Mouse (Mus musculus) thymus, adult 2 months (tissue): ENCODE measurements around the gene Agbl2. TPM values are rescaled to one million over a fixed set of nuclear protein-coding genes. Genes with fewer than 3 reads are reported as not detected.

ENCODE experiments used
- DNase-seq: peaks from one replicate; pipeline ENCODE4 v3.0.0; 2021
- H3K27ac ChIP-seq: fragments of 200-500 bp; 2 replicates; pipeline ENCODE4 v1.5.1; 2012; ENCODE audit warnings: low read length, control low read depth; ENCODE audit not compliant: control insufficient read depth, insufficient read depth
- H3K27me3 ChIP-seq: fragments of 200-500 bp; 2 replicates; pipeline ENCODE4 v1.6.1; 2012; ENCODE audit warnings: mild to moderate bottlenecking, low read length, moderate library complexity, mixed read lengths; ENCODE audit not compliant: control insufficient read depth, insufficient read depth
- H3K36me3 ChIP-seq: fragments of 200-500 bp; 2 replicates; pipeline ENCODE4 v1.6.1; 2012; ENCODE audit warnings: mild to moderate bottlenecking, low read length, moderate library complexity; ENCODE audit not compliant: control insufficient read depth, insufficient read depth
- H3K4me1 ChIP-seq: fragments of 200-500 bp; replicated peaks from 2 replicates; pipeline ENCODE4 v1.6.1; 2012; ENCODE audit warnings: low read length; ENCODE audit not compliant: control insufficient read depth, insufficient read depth
- H3K4me3 ChIP-seq: fragments of 200-500 bp; 2 replicates; pipeline ENCODE4 v1.5.1; 2012; ENCODE audit warnings: mild to moderate bottlenecking, low read length, control low read depth, moderate library complexity; ENCODE audit not compliant: control insufficient read depth, insufficient read depth
- CTCF ChIP-seq: fragments of 200-500 bp; IDR thresholded peaks from 2 replicates; pipeline ENCODE4 v1.5.1; 2012; ENCODE audit warnings: mild to moderate bottlenecking, control low read depth, low read length, moderate library complexity, borderline replicate concordance; ENCODE audit not compliant: control insufficient read depth, poor library complexity, insufficient read depth; ENCODE audit errors: extremely low read depth
- POLR2A ChIP-seq: fragments of 200-500 bp; IDR thresholded peaks from 2 replicates; pipeline ENCODE4 v1.6.1; 2012; ENCODE audit warnings: mild to moderate bottlenecking, low read length, control low read depth, moderate library complexity; ENCODE audit not compliant: control insufficient read depth, poor library complexity, insufficient read depth; ENCODE audit errors: extremely low read depth
- WGBS: fragments of 180-500 bp; shearing (Covaris S2); methylation state at CpG from one replicate; pipeline ENCODE4 v1.1.7; 2018; 5-methylcytosine and 5-hydroxymethylcytosine counted together
- polyA plus RNA-seq: library from polyadenylated mRNA; depleted of rRNA; stranded (reverse); fragments of >200 nt; gene quantifications from 2 replicates; pipeline ENCODE4 v1.2.3, GENCODE M21; 2012

The Agbl2 gene
- polyA plus RNA-seq, 1 experiment: 0.44 TPM

- no peak for DNase-seq
- Histone ChIP-seq H3K4me3 (no peak overlapping the region), H3K4me1 (peaks cover 2% of the 10 kb centered on the region; the same call in 1 of the 2 replicates), H3K36me3 (no peaks in the 10 kb centered on the region), H3K27ac (no peak overlapping the region), H3K27me3 (no peaks in the 10 kb centered on the region)
- TF ChIP-seq CTCF (no peak), POLR2A (no peak)
- WGBS: 88% methylated on average over 1 of the region's 1 CpGs
Measured at GRCm38 (mm10) chr2:90843666-90844065, 61.1 kb downstream of the Agbl2 start.

GRCm38 (mm10) chr2:90844262-90844661 lies 61.7 kb downstream of the Agbl2 start:
- H3K27ac ChIP-seq: no peak overlapping the region
- DNase-seq: no peak
- H3K4me3 ChIP-seq: no peak overlapping the region
- H3K27me3 ChIP-seq: no peaks in the 10 kb centered on the region
- 92% methylated on average over 5 of the region's 5 CpGs for WGBS
- peaks cover 2% of the 10 kb centered on the region; the same call in 1 of the 2 replicates for H3K4me1 ChIP-seq
- no peak for TF ChIP-seq CTCF
- TF ChIP-seq POLR2A: no peak
- no peaks in the 10 kb centered on the region for H3K36me3 ChIP-seq

- H3K4me3 ChIP-seq: no peak overlapping the region
- peaks cover 2% of the 10 kb centered on the region; the same call in 1 of the 2 replicates for H3K4me1 ChIP-seq
- TF ChIP-seq POLR2A: no peak
- TF ChIP-seq CTCF: no peak
- H3K27me3 ChIP-seq: no peaks in the 10 kb centered on the region
- DNase-seq: no peak
- 92% methylated on average over 5 of the region's 5 CpGs for WGBS
- H3K27ac ChIP-seq: no peak overlapping the region
- H3K36me3 ChIP-seq: no peaks in the 10 kb centered on the region
Measured at GRCm38 (mm10) chr2:90845234-90845633, 62.7 kb downstream of the Agbl2 start.

GRCm38 (mm10) chr2:90846171-90846570 lies 63.6 kb downstream of the Agbl2 start:
- 78% methylated on average over 6 of the region's 6 CpGs for WGBS
- Histone ChIP-seq H3K27ac (no peak overlapping the region), H3K4me1 (peaks cover 2% of the 10 kb centered on the region; the same call in 1 of the 2 replicates), H3K27me3 (no peaks in the 10 kb centered on the region), H3K36me3 (peaks cover 5% of the 10 kb centered on the region; the same call in 1 of the 2 replicates), H3K4me3 (no peak overlapping the region)
- peak; percentile 6 for DNase-seq
- TF ChIP-seq POLR2A: no peak
- TF ChIP-seq CTCF: no peak

- Histone ChIP-seq H3K4me1 (peaks cover 2% of the 10 kb centered on the region; the same call in 1 of the 2 replicates), H3K27ac (no peak overlapping the region), H3K27me3 (no peaks in the 10 kb centered on the region), H3K36me3 (peaks cover 6% of the 10 kb centered on the region; the same call in 1 of the 2 replicates), H3K4me3 (peak overlapping the region; percentile 76)
- no peak for DNase-seq
- no peak for TF ChIP-seq POLR2A
- 7% methylated on average over 8 of the region's 8 CpGs for WGBS
Measured at GRCm38 (mm10) chr2:90846597-90846954, 64.0 kb downstream of the Agbl2 start.

- Histone ChIP-seq H3K27me3 (no peaks in the 10 kb centered on the region), H3K27ac (peak within 1 kb of the TSS; percentile 3; the same call in 1 of the 2 replicates), H3K4me3 (peak within 1 kb of the TSS; percentile 76), H3K4me1 (peaks cover 2% of the 10 kb centered on the region; the same call in 1 of the 2 replicates), H3K36me3 (peaks cover 6% of the 10 kb centered on the region)
- peak; percentile 99 for DNase-seq
- peak; percentile 66; the same call in 1 of the 2 replicates for TF ChIP-seq CTCF
- TF ChIP-seq POLR2A: peak; percentile 84
- WGBS: under 1% methylated on average over 67 of the region's 67 CpGs
Measured at GRCm38 (mm10) chr2:90846955-90847680, 64.6 kb downstream of the Agbl2 start, which contains the start of gene Mtch2. Mtch2 (plus strand) TSS chr2:90847155.
